Mouse (Mus musculus) intestine, embryonic 14.5 days (tissue): ENCODE measurements around the gene Sult1c2. TPM values are rescaled to one million over a fixed set of nuclear protein-coding genes. Genes with fewer than 3 reads are reported as not detected.
"Not testable (repeated sequence)": the region's sequence is repeated elsewhere in the genome, so short reads cannot be mapped to it uniquely, and the experiment has no call there.

ENCODE experiments used
- ATAC-seq: fragments of 200-750 bp; cut with Nextera tagmentation; replicated peaks from 2 replicates; pipeline ENCODE4 v1.8.0; 2017; ENCODE audit warnings: low read depth, moderate number of reproducible peaks, moderate TSS enrichment, moderate library complexity; ENCODE audit not compliant: low FRiP score, low TSS enrichment
- DNase-seq: peaks from one replicate; pipeline ENCODE4 v3.0.0-alpha.2; 2018; ENCODE audit warnings: low spot score
- H3K27ac ChIP-seq: fragments of 300-500 bp; sonication (generic); 2 replicates; pipeline ENCODE4 v1.5.1; 2014; ENCODE audit warnings: low read depth, mild to moderate bottlenecking, control low read depth
- H3K27me3 ChIP-seq: fragments of 300-500 bp; sonication (generic); replicated peaks from 2 replicates; pipeline ENCODE4 v1.6.1; 2014; ENCODE audit warnings: low read length, control low read depth; ENCODE audit not compliant: control insufficient read depth, insufficient read depth
- H3K36me3 ChIP-seq: fragments of 300-500 bp; sonication (generic); 2 replicates; pipeline ENCODE4 v1.6.1; 2014; ENCODE audit warnings: low read length, control low read depth; ENCODE audit not compliant: control insufficient read depth, insufficient read depth
- H3K4me1 ChIP-seq: fragments of 300-500 bp; sonication (generic); replicated peaks from 2 replicates; pipeline ENCODE4 v1.6.1; 2014; ENCODE audit warnings: low read length, control low read depth, mixed read lengths; ENCODE audit not compliant: control insufficient read depth, insufficient read depth
- H3K4me2 ChIP-seq: fragments of 300-500 bp; sonication (generic); 2 replicates; pipeline ENCODE4 v1.6.1; 2014; ENCODE audit warnings: low read length
- H3K4me3 ChIP-seq: fragments of 300-500 bp; sonication (generic); 2 replicates; pipeline ENCODE4 v1.5.1; 2014; ENCODE audit warnings: low read depth, low read length, control low read depth, mixed read lengths
- H3K9ac ChIP-seq: fragments of 300-500 bp; sonication (generic); 2 replicates; pipeline ENCODE4 v1.6.1; 2014; ENCODE audit warnings: mild to moderate bottlenecking, low read length
- H3K9me3 ChIP-seq: fragments of 300-500 bp; sonication (generic); 2 replicates; pipeline ENCODE4 v1.6.1; 2016; ENCODE audit warnings: low read length, control low read depth; ENCODE audit not compliant: control insufficient read depth
- WGBS: fragments of 180-500 bp; shearing (Covaris S2); extraction: QIAGEN DNeasy Blood & Tissue Kit; methylation state at CpG from one replicate; pipeline ENCODE4 v1.1.7; 2014; 5-methylcytosine and 5-hydroxymethylcytosine counted together
- polyA plus RNA-seq: library from polyadenylated mRNA; unstranded; fragments of >200 nt; fragmentation: Nextera tagmentation; extraction: Ambion mirVana; gene quantifications from 2 replicates; pipeline ENCODE4 v1.2.1, GENCODE M21; 2014

Sult1c2 gene
- polyA plus RNA-seq, result 0.12 TPM in 1 of 2 replicates, not detected in the other

DNA sequence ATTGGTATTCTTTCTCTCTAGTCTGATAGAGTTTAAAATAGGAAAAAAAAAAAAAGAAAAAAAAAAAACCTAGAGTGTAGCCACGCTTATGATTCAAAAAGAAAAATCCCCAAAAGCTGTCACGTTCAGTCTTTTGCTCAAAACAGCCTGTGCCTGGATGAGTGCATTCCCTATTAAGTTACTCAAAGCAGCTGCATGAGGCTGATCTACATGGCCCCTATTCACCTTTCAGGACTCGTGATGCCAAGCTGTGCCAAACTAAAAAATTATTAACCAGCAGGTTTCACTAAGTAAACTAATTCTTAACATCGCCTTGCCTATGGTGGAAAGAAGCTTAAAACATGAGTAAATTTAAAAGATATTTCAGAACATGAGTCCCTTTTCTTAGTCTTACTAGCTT lies at the start of gene Sult1c2:
Gene Sult1c2, minus strand, starts transcription at position 134 of the 400 bp plus-strand sequence.
- no peak within 1 kb of the TSS for H3K27ac ChIP-seq
- no peak for DNase-seq

DNA sequence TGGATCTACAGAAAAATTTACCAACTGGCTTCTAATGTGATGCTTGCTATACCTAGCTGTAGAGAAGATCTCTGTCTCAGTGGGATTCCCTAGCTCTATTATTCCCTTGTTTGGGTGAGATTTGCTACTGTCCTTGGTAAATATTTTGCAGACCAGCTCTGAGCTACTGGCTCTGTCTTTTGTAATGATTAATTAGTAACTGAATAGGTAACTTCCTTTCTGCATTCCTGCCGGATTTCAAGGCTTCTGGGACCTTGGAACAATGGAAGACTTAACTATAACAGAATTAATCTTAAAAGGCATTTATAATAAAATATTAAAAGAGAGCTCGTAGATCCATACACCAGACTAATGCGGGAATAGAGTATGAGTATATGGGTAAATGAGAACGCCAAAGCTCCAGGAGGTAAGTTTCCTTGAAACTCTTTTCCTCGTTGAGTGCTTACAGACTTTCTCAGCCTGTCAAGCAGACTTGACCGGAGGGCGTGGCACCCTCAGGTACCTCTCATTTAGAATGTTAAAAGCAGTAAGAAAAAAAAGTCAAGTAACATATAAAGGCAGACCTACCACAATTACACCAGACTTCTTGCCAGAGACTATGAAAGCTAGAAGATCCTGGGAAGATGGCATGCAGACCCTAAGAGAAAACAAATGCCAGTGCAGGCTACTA lies 33.0 kb upstream of the Sult1c2 start:
- 81% methylated on average over 7 of the region's 7 CpGs for WGBS
- H3K27ac ChIP-seq, H3K9me3 ChIP-seq, H3K4me3 ChIP-seq, H3K4me1 ChIP-seq, H3K36me3 ChIP-seq, H3K9ac ChIP-seq, H3K27me3 ChIP-seq, ATAC-seq, DNase-seq, H3K4me2 ChIP-seq: not testable (repeated sequence)

More for the DNA sequence above, at the start of gene Sult1c2:
- no peaks in the 10 kb centered on the region for H3K36me3 ChIP-seq
- no peak within 1 kb of the TSS for H3K4me3 ChIP-seq
- H3K9ac ChIP-seq, result no peak within 1 kb of the TSS
- no peak for ATAC-seq
- no peaks in the 10 kb centered on the region for H3K4me1 ChIP-seq
- no peaks in the 10 kb centered on the region for H3K9me3 ChIP-seq
- no peaks in the 10 kb centered on the region for H3K27me3 ChIP-seq
- H3K4me2 ChIP-seq, result no peak within 1 kb of the TSS
- WGBS, result 88% methylated on average over 4 of the region's 4 CpGs

DNA sequence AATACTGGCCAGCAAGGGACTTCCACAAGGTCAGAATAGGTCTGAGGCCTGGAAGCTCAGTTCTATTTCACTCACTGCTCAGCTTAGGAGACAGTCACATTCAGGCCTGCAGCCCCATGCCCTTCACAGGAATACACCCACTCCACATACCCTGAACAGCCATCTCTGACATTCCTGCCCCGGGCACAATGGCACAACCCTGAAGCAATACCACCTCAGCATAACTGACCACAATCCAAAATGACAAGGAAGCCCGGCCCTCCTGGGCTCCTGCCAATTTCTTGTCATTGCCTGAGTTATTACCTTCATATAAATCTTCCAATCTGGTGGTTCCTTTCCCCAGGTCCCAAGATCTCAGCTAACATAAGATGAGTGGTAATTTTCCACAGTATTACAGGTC lies 28.3 kb upstream of the Sult1c2 start:
- no peak overlapping the region for H3K9ac ChIP-seq
- no peaks in the 10 kb centered on the region for H3K4me1 ChIP-seq
- H3K27me3 ChIP-seq, result no peaks in the 10 kb centered on the region
- no peaks in the 10 kb centered on the region for H3K36me3 ChIP-seq
- DNase-seq (no peak), ATAC-seq (no peak)
- WGBS, result 79% methylated on average over 2 of the region's 2 CpGs
- no peak overlapping the region for H3K4me3 ChIP-seq
- no peaks in the 10 kb centered on the region for H3K9me3 ChIP-seq
- no peak overlapping the region for H3K27ac ChIP-seq
- H3K4me2 ChIP-seq, result no peak overlapping the region

GRCm38 (mm10) chr17:53872192-53872591 lies 26.1 kb upstream of the Sult1c2 start:
- WGBS, result 86% methylated on average over 3 of the region's 3 CpGs
- ATAC-seq (no peak), DNase-seq (no peak)
- no peaks in the 10 kb centered on the region for H3K4me1 ChIP-seq
- no peaks in the 10 kb centered on the region for H3K36me3 ChIP-seq
- H3K4me2 ChIP-seq, result no peak overlapping the region
- no peak overlapping the region for H3K4me3 ChIP-seq
- H3K9ac ChIP-seq, result no peak overlapping the region
- no peaks in the 10 kb centered on the region for H3K9me3 ChIP-seq
- H3K27me3 ChIP-seq, result no peaks in the 10 kb centered on the region
- H3K27ac ChIP-seq, result no peak overlapping the region

GRCm38 (mm10) chr17:53869931-53870330 lies 23.8 kb upstream of the Sult1c2 start:
- no peak overlapping the region for H3K9ac ChIP-seq
- DNase-seq (no peak), ATAC-seq (no peak)

DNA sequence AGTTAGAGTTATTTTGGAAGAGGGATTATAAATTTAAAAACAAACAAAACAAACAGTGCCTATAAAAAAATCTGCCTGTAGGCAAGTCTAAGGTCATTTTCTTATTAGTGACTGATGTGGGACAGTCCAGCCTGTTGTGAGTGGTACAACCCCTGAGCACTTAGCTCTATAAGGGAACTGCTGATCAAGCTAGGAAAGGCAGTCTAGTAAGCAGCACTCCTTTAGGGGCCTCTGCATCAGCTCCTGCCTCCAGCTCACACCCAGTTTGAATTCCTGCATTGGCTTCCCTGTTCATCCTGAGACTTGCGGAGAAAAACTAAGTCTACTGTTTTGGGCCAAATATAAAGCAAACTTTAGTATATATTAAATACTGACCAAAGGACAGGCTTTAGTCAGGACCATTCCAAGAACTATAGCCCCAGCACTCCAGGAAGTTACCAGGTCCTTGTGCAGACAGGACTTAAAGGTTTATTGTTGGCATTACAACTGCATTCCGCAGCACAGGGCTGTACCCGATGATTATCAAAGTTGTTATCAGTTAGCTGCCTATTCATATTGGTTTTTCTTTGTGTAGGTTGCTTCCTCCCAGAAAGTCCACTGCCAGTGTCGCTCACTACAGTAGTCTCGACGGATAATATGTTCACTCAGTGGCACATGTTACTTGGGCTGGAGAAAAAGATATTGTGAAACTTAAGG lies 19.3 kb upstream of the Sult1c2 start:
- no peak for DNase-seq
- Histone ChIP-seq H3K4me2 (no peak overlapping the region), H3K27ac (no peak overlapping the region), H3K4me1 (no peaks in the 10 kb centered on the region), H3K27me3 (no peaks in the 10 kb centered on the region), H3K36me3 (no peaks in the 10 kb centered on the region), H3K9me3 (no peaks in the 10 kb centered on the region), H3K9ac (no peak overlapping the region), H3K4me3 (no peak overlapping the region)
- WGBS, result 77% methylated on average over 6 of the region's 6 CpGs
- no peak for ATAC-seq

More at GRCm38 (mm10) chr17:53869931-53870330, 23.8 kb upstream of the Sult1c2 start:
- H3K4me3 ChIP-seq, result no peak overlapping the region
- H3K4me2 ChIP-seq, result no peak overlapping the region
- no peaks in the 10 kb centered on the region for H3K4me1 ChIP-seq
- no peaks in the 10 kb centered on the region for H3K27me3 ChIP-seq
- H3K9me3 ChIP-seq, result no peaks in the 10 kb centered on the region
- H3K36me3 ChIP-seq, result no peaks in the 10 kb centered on the region
- no peak overlapping the region for H3K27ac ChIP-seq

GRCm38 (mm10) chr17:53860548-53860947 lies 14.4 kb upstream of the Sult1c2 start:
- Histone ChIP-seq H3K9ac (no peak overlapping the region), H3K27ac (no peak overlapping the region), H3K4me1 (no peaks in the 10 kb centered on the region), H3K36me3 (no peaks in the 10 kb centered on the region), H3K27me3 (no peaks in the 10 kb centered on the region), H3K9me3 (no peaks in the 10 kb centered on the region), H3K4me2 (no peak overlapping the region), H3K4me3 (no peak overlapping the region)
- no peak for DNase-seq
- ATAC-seq, result no peak

DNA sequence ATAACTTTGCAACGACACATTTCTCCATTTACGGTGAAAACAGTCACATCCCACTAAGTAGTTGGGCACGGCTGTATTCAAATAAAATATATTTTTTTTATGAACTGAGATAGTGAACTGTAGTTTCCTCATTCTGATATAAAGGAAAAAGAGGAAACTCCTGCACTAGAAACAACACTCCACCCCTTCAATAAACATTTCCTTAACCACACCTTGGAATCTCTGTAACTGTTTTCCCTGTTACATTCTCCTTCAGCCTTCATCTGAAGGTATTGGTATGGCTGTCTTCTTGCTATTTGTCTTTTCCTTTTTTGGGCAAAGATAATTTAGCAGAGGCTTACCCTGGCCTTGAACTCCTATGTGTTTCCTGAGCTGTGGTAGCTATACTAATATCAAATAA lies 8.9 kb upstream of the Sult1c2 start:
- no peaks in the 10 kb centered on the region for H3K9me3 ChIP-seq
- H3K27me3 ChIP-seq, result no peaks in the 10 kb centered on the region
- H3K9ac ChIP-seq, result no peak overlapping the region
- no peak overlapping the region for H3K4me3 ChIP-seq
- no peaks in the 10 kb centered on the region for H3K36me3 ChIP-seq
- ATAC-seq (no peak), DNase-seq (no peak)
- H3K27ac ChIP-seq, result no peak overlapping the region
- no peaks in the 10 kb centered on the region for H3K4me1 ChIP-seq
- WGBS, result 84% methylated on average over 3 of the region's 3 CpGs
- no peak overlapping the region for H3K4me2 ChIP-seq

GRCm38 (mm10) chr17:53845796-53846195 lies 343 bp downstream of the Sult1c2 start:
- H3K9ac ChIP-seq, result no peak overlapping the region
- H3K4me1 ChIP-seq, result no peaks in the 10 kb centered on the region
- no peak overlapping the region for H3K4me2 ChIP-seq
- H3K4me3 ChIP-seq, result no peak overlapping the region
- H3K9me3 ChIP-seq, result no peaks in the 10 kb centered on the region
- ATAC-seq, result no peak
- WGBS, result 76% methylated on average over 7 of the region's 7 CpGs
- H3K36me3 ChIP-seq, result no peaks in the 10 kb centered on the region
- H3K27me3 ChIP-seq, result no peaks in the 10 kb centered on the region
- H3K27ac ChIP-seq, result no peak overlapping the region
- no peak for DNase-seq
